Mouse (Mus musculus): ENCODE results near the gene Nup210l. TPM values are rescaled to one million over a fixed set of nuclear protein-coding genes. Genes with fewer than 3 reads are reported as not detected.
"Not testable (repeated sequence)": the region's sequence is repeated elsewhere in the genome, so short reads cannot be mapped to it uniquely, and the experiment has no call there.

Nup210l gene
- total RNA-seq, 2 experiments from 2014 or later: 0.25 to 0.33 TPM

- DNase-seq (ENCODE audit: low spot score in 2 of 2): no peak
- Histone ChIP-seq H3K27ac (peak overlapping the region; percentile 53; the same call in 1 of the 2 replicates), H3K4me3 (no peak overlapping the region)
- no peak for TF ChIP-seq CTCF (conservative IDR thresholded peaks at IDR 0.05)
Measured at GRCm38 (mm10) chr3:90250791-90251190, 146.9 kb downstream of the Nup210l start.

GRCm38 (mm10) chr3:90251731-90252226 is 147.8 kb downstream of the Nup210l start:
- H3K4me3 ChIP-seq; DNase-seq (ENCODE audit: low spot score in 2 of 2): not testable (repeated sequence)
- H3K27ac ChIP-seq: peak overlapping the region; percentile 53; the same call in 1 of the 2 replicates

GRCm38 (mm10) chr3:90252659-90253058 is 148.7 kb downstream of the Nup210l start:
- not testable (repeated sequence) for DNase-seq (ENCODE audit: low spot score in 2 of 2); H3K27ac ChIP-seq; H3K4me3 ChIP-seq

- DNase-seq (ENCODE audit: low spot score in 2 of 2); H3K4me3 ChIP-seq: not testable (repeated sequence)
- peak overlapping the region; percentile 10; the same call in 1 of the 2 replicates for H3K27ac ChIP-seq
Measured at GRCm38 (mm10) chr3:90253174-90253573, 149.2 kb downstream of the Nup210l start.

GRCm38 (mm10) chr3:90253653-90254418 is 149.9 kb downstream of the Nup210l start, which contains the start of gene Crtc2:
Gene Crtc2, plus strand, starts transcription at chr3:90254163.
- TF ChIP-seq CTCF (conservative IDR thresholded peaks at IDR 0.05): no peak
- H3K27ac ChIP-seq: peak within 1 kb of the TSS; percentile 95
- DNase-seq (ENCODE audit: low spot score in 2 of 2): peak; percentile 97 to 99
- peak within 1 kb of the TSS; percentile 97 for H3K4me3 ChIP-seq

- DNase-seq (ENCODE audit: low spot score in 2 of 2): no peak
- TF ChIP-seq CTCF (conservative IDR thresholded peaks at IDR 0.05): no peak
- H3K4me3 ChIP-seq: peak overlapping the region; percentile 97
- peak overlapping the region; percentile 95 for H3K27ac ChIP-seq
Measured at GRCm38 (mm10) chr3:90254419-90255193, 150.7 kb downstream of the Nup210l start.

GRCm38 (mm10) chr3:90255194-90255565 is 151.2 kb downstream of the Nup210l start:
- no peak for TF ChIP-seq CTCF (conservative IDR thresholded peaks at IDR 0.05)
- Histone ChIP-seq H3K27ac (peak overlapping the region; percentile 95; the same call in 1 of the 2 replicates), H3K4me3 (peak overlapping the region; percentile 97)
- no peak for DNase-seq (ENCODE audit: low spot score in 2 of 2)

GRCm38 (mm10) chr3:90255784-90256353 is 151.9 kb downstream of the Nup210l start:
- no peak for TF ChIP-seq CTCF (conservative IDR thresholded peaks at IDR 0.05)
- H3K4me3 ChIP-seq: no peak overlapping the region
- H3K27ac ChIP-seq: no peak overlapping the region
- no peak for DNase-seq (ENCODE audit: low spot score in 2 of 2)

GRCm38 (mm10) chr3:90256731-90257530 is 153.0 kb downstream of the Nup210l start:
- no peak overlapping the region for H3K27ac ChIP-seq
- DNase-seq (ENCODE audit: low spot score in 2 of 2): no peak
- no peak for TF ChIP-seq CTCF (conservative IDR thresholded peaks at IDR 0.05)

GRCm38 (mm10) chr3:90258521-90258920 is 154.6 kb downstream of the Nup210l start:
- DNase-seq (ENCODE audit: low spot score in 2 of 2): no peak
- TF ChIP-seq CTCF (conservative IDR thresholded peaks at IDR 0.05): no peak
- Histone ChIP-seq H3K27ac (no peak overlapping the region), H3K4me3 (no peak overlapping the region)

More at GRCm38 (mm10) chr3:90256731-90257530, 153.0 kb downstream of the Nup210l start:
- no peak overlapping the region for H3K4me3 ChIP-seq

Small RNA genes within 50 kb of the gene (microRNA-seq; reads per million reads assigned to microRNA genes)
- gene Mir190b: 4.8 to 9.2 reads per million in 2 experiments

Other genes with a start within 250 kb of the Nup210l start
- gene Il6ra, start 190.9 kb upstream of the Nup210l start, total RNA-seq (2021): 1 to 10 TPM; 5.9 to 6.1 TPM
- gene Atp8b2, start 140.6 kb upstream of the Nup210l start, total RNA-seq (2021): 10 to 100 TPM; 79.1 to 94.6 TPM
- 10 to 100 TPM; 89.8 to 91.8 TPM for gene Hax1, start 105.4 kb upstream of the Nup210l start, total RNA-seq (2021)
- 100 to 1,000 TPM in 1 of 2 experiments, 10 to 100 TPM in 1; 89.6 to 101 TPM for gene 4933434E20Rik, start 52.5 kb upstream of the Nup210l start, total RNA-seq (2021)
- 100 to 1,000 TPM; 173 to 179 TPM for gene Ubap2l, start 51.5 kb upstream of the Nup210l start, total RNA-seq (2021)
- 100 to 1,000 TPM; 177 to 183 TPM for gene Tpm3, start 31.5 kb upstream of the Nup210l start, total RNA-seq (2021)
- 100 to 1,000 TPM; 995 to 997 TPM for gene Rps27, start 109.5 kb downstream of the Nup210l start, total RNA-seq (2021)
- gene Rab13, start 109.6 kb downstream of the Nup210l start, total RNA-seq (2021): 1 to 10 TPM; 6.2 to 8.8 TPM
- gene Jtb, start 127.5 kb downstream of the Nup210l start, total RNA-seq (2021): 10 to 100 TPM; 44.3 to 45.3 TPM
- not detected for gene Creb3l4, start 139.4 kb downstream of the Nup210l start, total RNA-seq (2021)
- gene Slc39a1, start 144.0 kb downstream of the Nup210l start, total RNA-seq (2021): 10 to 100 TPM; 42.5 to 45.5 TPM
- gene Crtc2, start 150.0 kb downstream of the Nup210l start, total RNA-seq (2021): 10 to 100 TPM; 38.3 to 49.5 TPM
- gene Dennd4b, start 161.1 kb downstream of the Nup210l start, total RNA-seq (2021): 10 to 100 TPM; 33.7 to 35.6 TPM
- 100 to 1,000 TPM; 107 to 108 TPM for gene Gatad2b, start 189.0 kb downstream of the Nup210l start, total RNA-seq (2021)

Data from layer of hippocampus, adult 2 months (tissue).